Mouse (Mus musculus): ENCODE measurements around the gene Cwh43.

The Cwh43 gene

GRCm38 (mm10) chr5:73405981-73406722, at the start of gene Cwh43:
TSS of gene Cwh43 (plus strand) at chr5:73406075.
- peak; percentile 37 to 41 for DNase-seq (ENCODE audit: low spot score in 2 of 2)

DNA sequence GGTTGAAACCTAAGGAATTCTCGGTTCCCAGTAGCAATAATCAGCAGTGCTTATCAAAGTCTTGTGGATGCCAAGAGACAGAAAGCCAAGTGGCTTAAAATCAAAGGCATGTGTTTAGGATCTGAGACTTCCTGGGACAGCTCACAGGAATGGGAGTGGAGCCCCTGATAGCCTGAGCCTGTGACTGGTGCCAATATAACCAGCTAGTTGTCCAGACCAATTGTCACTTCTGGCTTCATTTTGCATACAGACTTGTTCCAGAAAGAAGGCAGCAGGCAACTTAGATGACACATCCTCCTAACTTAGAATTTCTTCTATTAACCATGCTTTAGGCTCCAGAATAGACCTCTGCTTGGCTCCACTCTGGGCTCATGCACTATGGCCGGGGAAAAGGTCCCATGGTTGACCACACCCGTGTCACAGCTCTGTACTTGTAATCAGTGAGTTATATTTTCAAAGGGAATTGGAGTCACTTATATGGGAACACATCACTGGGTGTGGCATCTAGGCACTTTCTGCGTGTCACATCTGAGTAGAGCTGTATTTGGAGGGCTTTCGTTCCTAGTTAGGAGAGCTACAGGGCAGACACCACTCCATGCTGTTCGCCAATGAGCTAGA, 46.6 kb upstream of the Cwh43 start:
- DNase-seq (ENCODE audit: low spot score in 2 of 2): no peak

GRCm38 (mm10) chr5:73359752-73360141, 46.1 kb upstream of the Cwh43 start:
- DNase-seq (ENCODE audit: low spot score in 2 of 2): peak in 1 of 2 experiments; percentile 62

GRCm38 (mm10) chr5:73360240-73360639, 45.6 kb upstream of the Cwh43 start:
- DNase-seq (ENCODE audit: low spot score in 2 of 2): no peak

DNA sequence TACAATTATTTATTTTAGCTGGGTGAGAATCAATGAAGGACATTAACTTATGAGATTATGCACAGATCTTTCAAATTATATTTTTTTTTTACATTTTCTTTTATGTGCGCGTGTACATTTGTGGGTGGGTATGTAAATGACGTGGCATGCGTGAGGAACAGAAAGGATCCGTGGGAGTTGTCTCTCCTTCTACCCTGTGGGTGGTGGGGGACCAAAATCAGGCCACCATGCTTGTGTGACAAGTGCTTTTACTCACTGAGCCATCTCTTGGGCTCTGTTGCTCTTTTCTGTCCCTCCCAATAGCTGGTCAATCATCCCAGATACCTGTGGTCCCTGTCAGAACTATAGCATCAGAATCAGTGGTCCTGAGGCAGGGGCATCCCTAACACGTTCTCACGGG, 43.5 kb upstream of the Cwh43 start:
- DNase-seq (ENCODE audit: low spot score in 2 of 2): no peak

- no peak for DNase-seq (ENCODE audit: low spot score in 2 of 2)
These were observed 43.1 kb upstream of the Cwh43 start for GRCm38 (mm10) chr5:73362791-73363190.

GRCm38 (mm10) chr5:73364107-73364864, 41.6 kb upstream of the Cwh43 start:
- no peak for DNase-seq (ENCODE audit: low spot score in 2 of 2)

DNA sequence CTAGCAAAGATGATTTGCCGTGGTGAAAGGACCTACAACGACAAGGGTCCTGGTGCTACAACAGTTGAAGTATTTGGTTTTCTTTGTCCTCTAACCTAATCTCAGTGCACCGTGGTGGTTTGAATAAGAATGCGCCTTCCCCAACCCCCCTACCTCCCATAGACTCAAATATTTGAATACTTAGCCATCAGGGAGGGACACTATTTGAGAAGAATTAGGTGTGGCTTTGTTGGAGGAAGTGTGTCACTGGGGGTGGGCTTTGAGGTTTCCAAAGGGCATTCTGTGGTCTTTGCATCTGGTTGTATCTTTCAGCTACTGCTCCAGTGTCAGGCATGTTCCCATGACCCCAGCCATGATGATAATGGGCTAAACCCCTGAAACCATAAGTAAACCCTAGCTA, 38.0 kb upstream of the Cwh43 start:
- DNase-seq (ENCODE audit: low spot score in 2 of 2): no peak

GRCm38 (mm10) chr5:73368845-73369447, 36.9 kb upstream of the Cwh43 start:
- no peak for DNase-seq (ENCODE audit: low spot score in 2 of 2)

GRCm38 (mm10) chr5:73369731-73370130, 36.1 kb upstream of the Cwh43 start:
- no peak for DNase-seq (ENCODE audit: low spot score in 2 of 2)

DNA sequence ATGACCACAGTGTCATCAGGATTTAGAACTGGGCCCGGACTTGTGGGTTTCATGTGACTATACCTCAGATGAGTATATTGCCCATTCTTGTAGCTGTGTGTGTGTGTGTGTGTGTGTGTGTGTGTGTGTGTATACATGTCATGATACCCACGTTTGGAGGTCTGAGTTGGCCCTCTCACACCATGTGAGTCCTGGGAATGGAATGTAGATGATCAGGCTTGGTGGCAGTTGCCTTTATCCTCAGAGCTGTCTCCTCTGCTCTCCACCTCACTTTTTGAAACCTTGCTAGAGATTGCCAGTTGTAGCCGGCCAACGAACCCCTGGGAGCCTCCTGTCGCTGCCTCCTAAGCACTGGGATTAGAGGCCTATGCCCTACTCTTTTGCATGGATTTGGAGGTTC, 33.3 kb upstream of the Cwh43 start:
- no peak for DNase-seq (ENCODE audit: low spot score in 2 of 2)

- no peak for DNase-seq (ENCODE audit: low spot score in 2 of 2)
These were observed 32.7 kb upstream of the Cwh43 start for GRCm38 (mm10) chr5:73373184-73373583.

DNA sequence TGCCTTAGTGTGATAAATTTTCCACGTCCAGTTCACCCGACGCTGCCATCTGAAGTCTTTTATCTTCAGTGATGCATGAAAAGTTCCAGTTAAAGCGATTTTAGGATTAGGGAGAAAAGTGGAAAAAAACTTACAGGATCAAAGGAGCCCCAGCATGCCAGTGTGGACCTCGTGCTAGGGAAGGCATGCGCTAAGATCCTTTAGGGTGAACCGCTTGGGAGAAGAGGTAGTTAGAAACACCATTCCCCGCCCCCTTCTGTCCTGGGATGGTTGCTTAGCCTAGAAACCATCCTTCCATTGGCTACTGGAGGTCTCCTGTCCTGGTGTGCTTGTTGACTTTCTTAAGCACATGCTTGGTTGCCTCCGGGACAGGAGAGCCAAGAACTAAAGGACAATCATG, 29.8 kb upstream of the Cwh43 start:
- DNase-seq (ENCODE audit: low spot score in 2 of 2): no peak

- no peak for DNase-seq (ENCODE audit: low spot score in 2 of 2)
These were observed 29.4 kb upstream of the Cwh43 start for GRCm38 (mm10) chr5:73376491-73376890.

DNA sequence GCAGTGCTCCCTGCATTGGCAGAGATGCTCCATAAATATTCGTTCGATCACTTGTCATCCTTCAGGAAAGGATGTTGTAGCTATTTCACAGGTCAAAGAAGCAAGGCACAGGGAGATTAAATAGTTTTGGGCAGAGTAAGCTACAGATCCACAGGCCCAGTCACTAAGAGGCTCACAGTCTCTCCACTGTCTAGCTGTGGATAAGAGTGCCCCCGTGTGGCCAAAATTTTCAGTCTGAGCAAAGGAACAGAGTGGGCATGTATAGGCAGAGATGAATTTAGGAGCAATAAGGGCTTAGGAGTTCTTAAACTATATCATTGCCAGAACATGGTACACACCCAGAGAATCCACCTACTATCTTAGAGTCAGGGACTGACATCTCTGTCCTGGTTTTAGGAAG, 26.0 kb upstream of the Cwh43 start:
- peak; percentile 61 to 85 for DNase-seq (ENCODE audit: low spot score in 2 of 2)

DNA sequence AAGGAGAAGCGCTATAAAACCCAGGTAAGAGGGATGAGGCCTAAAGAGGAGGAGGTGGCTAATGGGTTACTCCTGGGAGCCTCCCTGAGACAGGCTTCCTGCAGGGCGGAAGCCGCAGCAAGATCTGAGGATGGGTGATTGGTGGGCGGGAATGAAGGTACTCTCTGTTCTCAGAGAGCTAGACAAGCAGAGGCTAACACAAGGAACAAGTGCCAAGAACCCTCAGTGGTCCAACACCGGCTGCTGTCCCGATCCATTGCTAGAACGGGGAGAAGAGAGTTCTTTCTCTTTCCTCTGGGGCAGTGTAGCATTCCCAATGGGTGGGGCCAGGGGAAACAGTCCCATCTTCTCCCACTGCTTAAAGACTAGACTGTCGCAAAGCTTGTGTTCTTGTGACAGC, 25.0 kb upstream of the Cwh43 start:
- DNase-seq (ENCODE audit: low spot score in 2 of 2): no peak

GRCm38 (mm10) chr5:73381510-73381909, 24.4 kb upstream of the Cwh43 start:
- no peak for DNase-seq (ENCODE audit: low spot score in 2 of 2)

DNA sequence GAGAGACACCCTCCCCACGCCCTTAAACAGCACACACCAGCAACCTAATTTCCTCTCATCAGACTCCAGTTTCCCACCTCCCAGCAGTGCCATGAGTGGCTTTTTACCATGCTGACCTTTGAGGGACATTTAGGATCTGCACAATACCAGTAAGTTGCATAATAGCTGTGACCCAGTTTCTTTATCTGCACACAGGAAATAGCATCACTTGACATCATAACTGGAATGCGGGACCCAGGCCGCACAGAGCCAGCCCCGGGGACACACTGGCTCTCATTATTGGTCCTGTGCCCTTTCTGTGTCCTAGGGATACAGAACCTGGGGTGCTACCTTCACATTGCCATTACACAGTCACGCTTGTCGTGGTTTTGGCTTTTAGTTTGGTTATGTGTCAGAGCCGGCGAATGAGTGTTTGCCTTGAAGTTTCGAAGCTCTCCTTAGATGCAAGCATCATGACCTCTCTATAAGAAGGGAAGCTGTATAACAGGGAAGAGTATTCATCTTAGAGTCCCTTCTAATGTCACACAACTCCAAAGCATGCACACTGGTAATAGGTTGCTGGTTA, 23.8 kb upstream of the Cwh43 start:
- no peak for DNase-seq (ENCODE audit: low spot score in 2 of 2)

- peak in 1 of 2 experiments; percentile 72 for DNase-seq (ENCODE audit: low spot score in 2 of 2)
These were observed 22.9 kb upstream of the Cwh43 start for GRCm38 (mm10) chr5:73382737-73383646.

- no peak for DNase-seq (ENCODE audit: low spot score in 2 of 2)
These were observed 22.3 kb upstream of the Cwh43 start for GRCm38 (mm10) chr5:73383647-73383970.

GRCm38 (mm10) chr5:73393041-73393440, 12.8 kb upstream of the Cwh43 start:
- DNase-seq (ENCODE audit: low spot score in 2 of 2): no peak
